Mouse (Mus musculus) gastrocnemius, postnatal 36 days (tissue): ENCODE measurements around the gene Txnl4b. TPM values are rescaled to one million over a fixed set of nuclear protein-coding genes. Genes with fewer than 3 reads are reported as not detected.

Experiments
- DNase-seq, 2 experiments: peaks; one replicate each; pipeline ENCODE4 v3.0.0; 2022
- intact Hi-C: fragments of 180-260 bp; cut with DNase I; formaldehyde crosslinking; loops from one replicate; pipeline ENCODE4 v1.15.1; 2025
- long read RNA-seq, 2 experiments: library from polyadenylated mRNA; stranded (forward); transcript quantifications; one replicate each; pipeline ENCODE4 v2.0.0; 2021
- total RNA-seq, 2 experiments: library from RNA; stranded (reverse); gene quantifications; 2 replicates each; pipeline ENCODE4 v1.2.3; 2021

The Txnl4b gene
- total RNA-seq, result 1 to 10 TPM; 6.8 to 7.2 TPM
- long read RNA-seq, experiment 1, partial matches to known transcripts, result 0 of 5 reads
- long read RNA-seq, experiment 1, other reads (novel, unspliced or antisense), result 2 of 5 reads
- long read RNA-seq, experiment 2, partial matches to known transcripts, result 3 of 5 reads
- long read RNA-seq, experiment 2, other reads (novel, unspliced or antisense), result 0 of 5 reads

DNA sequence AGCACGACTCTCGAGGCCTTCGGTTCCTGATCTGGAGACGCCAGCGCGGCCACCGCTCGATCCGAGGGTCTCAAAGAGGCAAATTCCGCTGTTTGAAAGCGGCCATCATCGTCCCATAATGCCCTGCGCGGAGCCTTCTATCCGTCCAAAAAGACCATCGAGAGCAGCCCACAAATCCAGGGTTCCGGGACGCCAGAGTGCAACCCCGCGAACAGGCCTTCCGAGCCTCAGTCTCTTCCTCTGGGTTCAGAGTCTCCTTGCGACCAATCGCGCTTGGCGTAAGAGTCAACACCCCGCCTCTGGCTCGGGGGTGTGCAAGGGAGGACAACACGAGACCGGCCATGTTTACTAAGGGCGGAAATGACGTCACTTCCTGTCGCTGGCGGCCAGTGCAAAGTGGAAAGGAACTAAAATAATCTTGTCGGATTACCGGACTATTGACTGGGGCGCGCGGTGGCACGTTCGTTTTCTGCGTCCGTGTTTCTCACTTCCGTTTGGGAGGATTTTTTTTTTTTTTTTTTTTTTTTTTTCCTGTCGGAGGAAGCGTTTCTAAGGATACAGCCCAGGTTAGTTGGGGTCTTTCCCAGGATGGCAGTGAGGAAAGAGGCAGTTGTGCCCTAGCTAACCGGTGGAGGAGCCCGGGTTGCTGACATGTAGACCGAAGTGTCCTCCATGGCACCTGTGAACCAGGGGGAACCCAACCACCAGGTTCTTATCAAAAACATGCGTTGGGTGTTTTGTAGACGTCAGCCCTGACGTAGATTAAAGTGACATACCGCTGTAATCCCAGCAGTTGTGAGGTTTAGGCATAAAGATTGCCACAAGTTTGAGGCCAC lies at the start of gene Txnl4b, which contains the start of gene Dhx38:
Gene Txnl4b, plus strand, starts transcription at position 395 of the 836 bp plus-strand sequence.
Gene Dhx38, minus strand, starts transcription at position 364 of the 836 bp plus-strand sequence.
- intact Hi-C loops, result loop anchor here (2.0 kb wide), 1 partner anchor 41 kb away; no protein-coding TSS in a partner anchor

GRCm38 (mm10) chr8:109524008-109524407 lies 41.7 kb upstream of the Txnl4b start:
- DNase-seq, result no peak
- intact Hi-C loops, result no loop called here

More for the DNA sequence above, at the start of gene Txnl4b, which contains the start of gene Dhx38:
- peak; percentile 96 to 98 for DNase-seq

GRCm38 (mm10) chr8:109535140-109535990 lies 30.3 kb upstream of the Txnl4b start:
- intact Hi-C loops, result no loop called here
- no peak for DNase-seq

DNA sequence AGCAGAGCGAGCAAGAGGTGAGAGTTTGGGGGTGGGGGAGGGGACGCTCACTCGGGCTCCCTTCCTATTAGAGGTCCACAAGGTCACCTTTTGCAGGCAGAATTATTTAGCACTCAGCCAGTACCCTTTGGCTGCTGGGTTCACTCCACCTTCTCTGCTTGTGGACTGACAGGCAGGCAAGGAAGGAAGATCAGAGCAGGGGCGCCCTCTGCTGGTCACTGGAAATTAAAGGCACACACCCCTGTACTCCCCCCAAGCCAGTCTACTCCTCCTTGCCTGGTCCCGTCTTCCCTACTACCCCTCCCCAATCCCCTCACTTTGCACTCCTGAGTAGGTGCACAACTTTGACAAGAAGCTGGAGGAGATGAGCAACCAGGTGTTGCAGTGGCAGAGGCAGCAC lies 29.0 kb upstream of the Txnl4b start:
- intact Hi-C loops, result no loop called here

GRCm38 (mm10) chr8:109542165-109542564 lies 23.5 kb upstream of the Txnl4b start:
- intact Hi-C loops, result no loop called here
- DNase-seq, result no peak

More for the DNA sequence above, 29.0 kb upstream of the Txnl4b start:
- DNase-seq, result peak; percentile 56 to 68

- DNase-seq, result no peak
- intact Hi-C loops, result no loop called here
Observed at GRCm38 (mm10) chr8:109542748-109543519, 22.8 kb upstream of the Txnl4b start.

DNA sequence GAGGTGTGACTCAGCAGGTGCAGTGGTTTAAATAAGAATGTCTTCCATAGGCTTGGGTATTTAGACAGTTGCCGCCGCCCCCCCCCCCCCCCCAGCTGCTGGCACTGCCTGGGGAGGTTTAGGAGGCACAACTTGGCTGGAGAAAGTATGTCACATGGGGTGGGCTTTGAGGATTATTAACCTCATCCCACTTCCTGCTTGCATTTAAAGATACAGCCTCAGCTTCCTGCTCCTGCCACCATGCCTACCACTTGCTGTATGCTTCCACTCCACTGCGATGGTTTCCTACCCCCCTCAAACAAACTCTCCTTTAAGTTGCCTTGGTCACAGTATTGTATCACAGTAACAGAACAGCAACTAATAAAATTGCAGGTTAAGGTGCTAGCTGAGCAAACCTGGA lies 21.6 kb upstream of the Txnl4b start:
- intact Hi-C loops, result no loop called here
- no peak for DNase-seq

DNA sequence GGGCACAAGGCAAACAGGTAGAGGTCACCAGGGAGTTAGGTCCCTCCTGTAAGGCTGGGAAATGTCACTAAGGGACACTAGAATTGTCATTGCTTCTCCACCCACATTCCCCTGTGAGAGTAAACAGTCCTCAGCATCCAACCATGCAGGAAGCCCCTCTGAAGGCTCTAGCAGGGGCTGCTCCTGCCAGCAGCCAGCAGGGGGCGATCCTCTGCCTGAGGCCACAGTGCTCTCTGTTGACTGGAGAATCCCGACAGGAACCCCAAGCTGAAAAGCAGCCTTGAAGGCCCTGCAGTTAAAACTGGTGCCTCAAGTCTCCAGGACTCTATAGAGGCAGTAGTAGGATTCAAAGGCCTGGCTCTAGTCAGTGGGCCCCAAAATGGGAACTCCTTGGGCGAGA lies 14.0 kb upstream of the Txnl4b start:
- no peak for DNase-seq
- intact Hi-C loops, result no loop called here

DNA sequence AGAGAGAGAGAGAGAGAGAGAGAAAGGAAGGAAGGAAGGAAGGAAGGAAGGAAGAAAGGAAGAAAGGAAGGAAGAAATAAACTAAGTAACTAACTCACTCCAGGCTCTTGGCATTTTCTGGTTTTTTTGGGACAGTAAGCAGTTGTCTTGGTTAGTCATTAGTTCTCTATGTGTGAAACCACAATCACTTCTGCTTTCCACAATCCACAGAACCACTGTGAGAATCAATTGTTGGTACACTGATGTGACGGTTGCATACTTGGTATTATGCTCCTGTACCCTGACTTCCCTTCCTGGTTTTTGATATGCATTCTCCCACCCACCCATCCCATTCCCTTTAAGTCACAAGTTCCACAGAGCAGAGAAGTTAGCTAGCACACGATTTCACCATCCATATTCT lies 1.8 kb upstream of the Txnl4b start:
- intact Hi-C loops, result loop anchor here (5.0 kb wide), 1 partner anchor 1972 kb away; no protein-coding TSS in a partner anchor
- no peak for DNase-seq

- DNase-seq, result no peak
- intact Hi-C loops, result loop anchor here (5.0 kb wide), 1 partner anchor 1972 kb away; no protein-coding TSS in a partner anchor
Observed at GRCm38 (mm10) chr8:109564766-109565165, 926 bp upstream of the Txnl4b start.

DNA sequence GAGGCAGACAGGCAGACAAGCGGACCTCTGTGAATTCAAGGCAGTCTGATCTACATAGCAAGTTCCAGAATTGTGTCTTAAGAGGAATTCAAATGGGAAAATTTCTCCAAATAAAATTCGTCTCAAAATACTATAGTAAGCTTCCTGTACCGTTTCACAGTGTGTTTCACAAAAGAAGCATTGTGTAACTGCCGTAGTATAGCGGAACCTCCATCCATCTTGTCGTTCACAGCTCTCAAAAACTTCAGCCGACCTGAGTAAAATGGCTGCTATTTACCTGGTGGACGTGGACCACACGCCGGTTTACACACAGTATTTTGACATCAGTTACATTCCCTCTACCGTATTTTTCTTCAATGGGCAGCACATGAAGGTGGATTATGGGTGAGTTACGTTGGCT lies 5.4 kb downstream of the Txnl4b start:
- intact Hi-C loops, result no loop called here
- DNase-seq, result no peak

- no peak for DNase-seq
- intact Hi-C loops, result no loop called here
Observed at GRCm38 (mm10) chr8:109576311-109576710, 10.6 kb downstream of the Txnl4b start.

- intact Hi-C loops, result no loop called here
- DNase-seq, result no peak
Observed at GRCm38 (mm10) chr8:109578900-109579301, 13.2 kb downstream of the Txnl4b start, which contains the start of gene Hp. TSS of gene Hp (minus strand) at chr8:109579172.

DNA sequence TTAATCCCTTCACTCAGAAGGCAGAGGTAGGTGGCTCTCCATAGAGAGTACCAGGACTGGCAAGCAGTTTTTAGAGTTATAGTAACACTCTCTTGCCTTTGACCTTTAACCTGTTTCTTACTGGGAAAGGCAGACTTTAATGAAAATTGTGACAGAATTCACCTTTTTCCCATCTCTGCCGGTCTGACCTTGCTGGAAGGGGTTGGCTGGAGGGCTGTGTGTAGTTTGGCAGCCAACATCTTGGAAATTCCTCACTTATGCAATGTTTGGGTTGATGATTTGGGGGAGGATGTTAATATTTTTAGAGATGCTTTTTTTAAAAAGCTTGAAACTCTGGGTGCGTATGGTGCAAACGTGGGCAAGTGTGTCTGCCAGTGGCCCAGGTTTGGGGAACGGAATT lies 18.6 kb downstream of the Txnl4b start:
- intact Hi-C loops, result no loop called here
- no peak for DNase-seq

DNA sequence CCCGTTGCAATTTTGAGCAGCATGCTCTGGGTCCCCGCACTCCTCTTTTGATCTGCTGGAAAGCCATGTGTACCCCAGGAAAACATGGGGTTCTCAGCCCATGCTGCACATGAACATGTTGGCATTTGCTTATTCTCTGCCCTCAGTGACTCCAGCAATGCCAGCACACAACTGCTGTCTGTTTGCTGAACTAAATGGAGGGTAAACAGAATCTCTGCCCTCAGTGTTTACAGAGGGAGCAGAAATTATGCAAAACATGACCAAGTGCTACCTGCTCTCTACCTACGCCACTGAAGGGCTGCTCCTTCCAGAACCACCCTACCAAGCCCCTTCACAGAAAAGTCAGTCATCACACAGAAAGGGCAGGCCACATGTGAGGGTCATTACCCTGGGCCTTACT lies 19.1 kb downstream of the Txnl4b start:
- DNase-seq, result no peak
- intact Hi-C loops, result no loop called here

- intact Hi-C loops, result no loop called here
- DNase-seq, result no peak
Observed at GRCm38 (mm10) chr8:109585652-109586051, 20.0 kb downstream of the Txnl4b start.

DNA sequence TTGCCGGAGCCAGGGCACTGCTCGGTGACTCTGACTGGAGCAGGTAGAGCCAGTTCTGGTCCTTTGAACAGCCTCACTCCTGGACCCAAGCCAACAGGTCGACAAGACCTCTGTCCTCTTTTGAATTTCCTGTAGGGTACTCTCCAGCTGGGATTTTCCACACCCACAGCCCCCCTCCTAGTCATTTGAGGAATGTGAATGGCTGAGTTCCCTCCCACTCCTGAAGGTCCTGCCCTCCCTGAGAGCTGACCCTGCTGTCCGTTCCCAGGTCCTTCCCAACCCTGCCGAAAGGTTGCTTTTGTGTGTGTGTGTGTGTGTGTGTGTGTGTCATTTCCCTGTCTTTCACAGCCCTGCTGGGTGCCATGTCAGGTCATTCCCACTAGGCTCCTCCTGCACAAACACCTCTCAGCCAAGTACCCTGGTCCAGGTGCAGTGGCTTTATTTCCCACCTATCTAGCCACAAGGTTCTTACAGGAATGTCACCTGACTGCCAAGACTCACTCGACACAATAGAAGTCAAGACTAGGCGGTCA lies 21.3 kb downstream of the Txnl4b start:
- intact Hi-C loops, result no loop called here
- no peak for DNase-seq

DNA sequence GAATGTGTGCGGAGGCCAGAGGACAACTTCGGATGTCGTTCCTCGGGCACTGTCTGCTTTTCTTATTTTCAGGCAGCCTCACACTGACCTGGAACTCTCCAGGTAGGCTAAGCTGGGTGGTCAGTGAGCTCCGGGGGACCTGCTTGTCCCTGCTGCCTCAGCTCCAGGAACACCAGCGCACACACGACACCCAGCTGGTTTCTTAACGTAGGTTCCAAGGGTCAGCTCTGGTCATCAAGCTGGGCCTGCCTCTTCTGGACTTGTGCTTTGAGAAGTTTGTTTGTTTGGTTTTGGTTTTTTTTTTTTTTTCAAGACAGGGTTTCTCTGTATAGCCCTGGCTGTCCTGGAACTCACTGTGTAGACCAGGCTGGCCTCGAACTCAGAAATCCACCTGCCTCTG lies 25.2 kb downstream of the Txnl4b start:
- intact Hi-C loops, result no loop called here
- DNase-seq, result no peak

DNA sequence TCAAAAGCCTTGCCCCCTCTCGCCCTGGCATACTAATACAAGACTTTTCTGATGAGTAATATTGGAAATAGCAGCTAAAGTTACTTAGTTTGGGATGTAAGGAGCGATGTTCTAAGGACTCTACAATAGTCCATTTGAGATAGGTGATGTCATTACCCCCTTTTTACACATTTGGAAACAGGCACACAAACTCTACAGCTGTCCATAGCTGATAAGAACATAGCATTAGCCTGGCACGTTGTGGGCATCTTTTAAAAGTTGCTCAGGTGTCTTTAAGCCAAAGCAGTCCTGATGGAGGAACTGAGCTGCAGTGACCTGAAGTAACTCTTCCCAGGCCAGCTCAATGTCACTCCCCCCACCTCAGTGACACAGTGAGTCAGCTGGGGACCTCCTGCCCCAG lies 25.7 kb downstream of the Txnl4b start:
- no peak for DNase-seq
- intact Hi-C loops, result no loop called here

- intact Hi-C loops, result no loop called here
- no peak for DNase-seq
Observed at GRCm38 (mm10) chr8:109592164-109592563, 26.5 kb downstream of the Txnl4b start.
